Mouse (Mus musculus): Measurements from ENCODE around the gene Olfr1501. TPM values are rescaled to one million over a fixed set of nuclear protein-coding genes. Genes with fewer than 3 reads are reported as not detected.
"Not testable (repeated sequence)": the region's sequence is repeated elsewhere in the genome, so short reads cannot be mapped to it uniquely, and the experiment has no call there.

The Olfr1501 gene
- not detected for total RNA-seq (2021)
- long read RNA-seq, result 0 reads

- not testable (repeated sequence) for DNase-seq (ENCODE audit: low spot score in 2 of 2)
Measured at GRCm38 (mm10) chr19:13850592-13850991, at the start of gene Olfr1501. Gene Olfr1501, minus strand, starts transcription at chr19:13850692.

DNA sequence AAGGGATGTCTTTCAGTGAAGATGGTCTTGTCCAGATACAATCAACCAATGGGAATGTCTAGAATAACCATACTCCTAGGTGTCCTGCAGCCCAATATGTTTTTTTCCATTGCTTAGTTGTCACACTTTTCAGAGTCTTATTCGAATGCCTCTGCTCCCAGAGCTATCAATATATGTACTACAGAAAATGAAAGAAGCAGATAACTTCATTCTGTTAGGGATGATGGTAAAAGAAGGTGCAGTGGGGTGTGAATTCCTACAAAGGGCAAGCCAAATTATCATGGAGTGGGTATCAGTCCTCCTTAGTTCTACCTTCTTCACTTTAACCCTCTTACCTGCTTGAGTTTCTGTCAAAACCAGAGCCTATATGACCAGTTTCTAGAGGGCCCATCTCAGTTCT, 47.3 kb upstream of the Olfr1501 start, which contains the start of gene Olfr1504:
TSS of gene Olfr1504 (minus strand) at position 101 of the 400 bp plus-strand sequence.
- no peak for DNase-seq (ENCODE audit: low spot score in 2 of 2)

DNA sequence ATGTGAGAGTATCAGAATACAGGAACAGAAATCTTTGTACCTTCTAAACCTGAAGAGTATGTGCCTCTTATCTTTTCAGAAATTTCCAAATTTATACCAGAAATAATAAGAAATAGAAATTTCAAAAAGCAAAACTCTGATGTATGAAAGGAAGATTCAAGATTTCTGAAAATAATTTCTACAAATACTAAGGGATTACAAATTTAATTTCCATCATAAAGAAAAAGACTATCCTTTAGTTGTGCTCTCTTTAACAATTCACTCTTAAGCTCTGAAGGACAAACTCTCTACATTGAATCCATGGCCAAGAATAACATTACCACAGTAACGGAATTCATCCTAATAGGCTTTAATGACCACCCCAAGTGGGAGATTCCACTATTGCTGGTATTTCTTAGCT, 11.0 kb upstream of the Olfr1501 start, which contains the start of gene Olfr1502:
TSS of gene Olfr1502 (plus strand) at position 301 of the 400 bp plus-strand sequence.
- DNase-seq (ENCODE audit: low spot score in 2 of 2), result no peak

GRCm38 (mm10) chr19:13830388-13830787, 20.1 kb downstream of the Olfr1501 start, which contains the start of gene Olfr1500:
Gene Olfr1500, minus strand, starts transcription at chr19:13830488.
- DNase-seq (ENCODE audit: low spot score in 2 of 2), result no peak

DNA sequence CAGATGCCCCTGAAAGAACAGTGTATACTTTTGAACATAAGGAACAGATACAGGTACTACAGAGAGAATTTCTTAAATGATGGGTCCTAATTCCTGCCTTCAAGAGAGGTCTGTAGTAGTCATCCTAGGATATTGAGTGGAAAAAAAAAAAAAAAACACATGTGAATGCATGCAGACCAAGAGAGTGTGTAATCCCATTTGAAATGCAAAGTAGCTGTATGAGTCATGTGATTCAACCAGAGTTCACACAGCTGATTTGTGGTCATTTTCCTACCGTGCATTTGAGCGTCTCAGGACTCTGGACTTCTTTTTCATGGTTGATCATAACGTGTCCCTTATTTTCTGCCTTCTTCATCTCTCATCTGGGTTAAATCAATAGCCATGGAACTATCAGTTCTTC, 22.0 kb downstream of the Olfr1501 start:
- DNase-seq (ENCODE audit: low spot score in 2 of 2), result no peak

GRCm38 (mm10) chr19:13820847-13821246, 29.6 kb downstream of the Olfr1501 start:
- no peak for DNase-seq (ENCODE audit: low spot score in 2 of 2)

- no peak for DNase-seq (ENCODE audit: low spot score in 2 of 2)
Measured at GRCm38 (mm10) chr19:13819347-13819746, 31.1 kb downstream of the Olfr1501 start, which contains the start of gene Olfr1499. Gene Olfr1499, minus strand, starts transcription at chr19:13819447.

GRCm38 (mm10) chr19:13818827-13819226, 31.7 kb downstream of the Olfr1501 start:
- DNase-seq (ENCODE audit: low spot score in 2 of 2), result peak in 1 of 2 experiments; percentile 39

- no peak for DNase-seq (ENCODE audit: low spot score in 2 of 2)
Measured at GRCm38 (mm10) chr19:13812823-13813222, 37.7 kb downstream of the Olfr1501 start.

- DNase-seq (ENCODE audit: low spot score in 2 of 2), result not testable (repeated sequence)
Measured at GRCm38 (mm10) chr19:13805486-13805885, 45.0 kb downstream of the Olfr1501 start.

DNA sequence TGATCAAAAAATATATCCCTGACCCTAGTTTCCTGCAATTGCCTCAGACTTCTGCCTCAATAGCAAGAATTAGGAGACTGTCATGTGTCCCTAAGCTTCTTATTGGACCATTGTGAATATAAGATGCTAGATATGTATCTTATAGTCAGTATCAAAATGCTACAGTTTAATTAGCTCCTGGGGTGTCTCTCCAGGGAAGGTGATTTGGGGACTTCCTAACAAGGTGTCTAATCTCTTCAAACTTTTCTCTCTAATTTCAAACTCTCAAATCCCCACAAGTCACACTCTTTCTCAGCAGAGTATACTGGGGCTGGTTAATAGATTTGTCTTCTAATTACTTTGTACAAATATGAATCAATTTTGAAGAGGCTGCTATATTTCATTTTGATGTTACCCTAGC, 52.4 kb downstream of the Olfr1501 start, which contains the start of gene Olfr1497:
TSS of gene Olfr1497 (minus strand) at position 101 of the 400 bp plus-strand sequence.
- DNase-seq (ENCODE audit: low spot score in 2 of 2), result no peak

Other genes with a start within 250 kb of the Olfr1501 start
- gene Olfr1487, start 233.3 kb downstream of the Olfr1501 start, total RNA-seq (2021), result not detected
- not detected for gene Olfr1489, start 219.1 kb downstream of the Olfr1501 start, total RNA-seq (2021)
- gene Olfr1490, start 199.6 kb downstream of the Olfr1501 start, total RNA-seq (2021), result not detected
- not detected for gene Olfr1491, start 153.4 kb downstream of the Olfr1501 start, total RNA-seq (2021)
- gene Olfr1493-ps1, start 127.4 kb downstream of the Olfr1501 start, total RNA-seq (2021), result not detected
- not detected for gene Olfr1494, start 111.0 kb downstream of the Olfr1501 start, total RNA-seq (2021)
- gene Olfr1495, start 86.1 kb downstream of the Olfr1501 start, total RNA-seq (2021), result not detected
- not detected for gene Olfr1496, start 72.8 kb downstream of the Olfr1501 start, total RNA-seq (2021)
- gene Olfr1497, start 52.5 kb downstream of the Olfr1501 start, total RNA-seq (2021), result not detected
- not detected for gene Olfr1499, start 31.2 kb downstream of the Olfr1501 start, total RNA-seq (2021)
- gene Olfr1500, start 20.2 kb downstream of the Olfr1501 start, total RNA-seq (2021), result not detected
- gene Olfr1502, start 11.1 kb upstream of the Olfr1501 start, total RNA-seq (2021), result not detected
- not detected for gene Olfr1504, start 47.2 kb upstream of the Olfr1501 start, total RNA-seq (2021)
- gene Olfr1505, start 62.8 kb upstream of the Olfr1501 start, total RNA-seq (2021), result not detected